Mouse (Mus musculus): ENCODE data around the gene Rab12. TPM values are rescaled to one million over a fixed set of nuclear protein-coding genes. Genes with fewer than 3 reads are reported as not detected.

Rab12 gene
- polyA plus RNA-seq, 1 experiment from 2014 or later, result 51.0 TPM

GRCm38 (mm10) chr17:66514288-66514995 is 5.1 kb downstream of the Rab12 start:
- H3K27me3 ChIP-seq (ENCODE audit: insufficient read depth, low read length), result no peaks in the 10 kb centered on the region
- TF ChIP-seq CTCF (IDR thresholded peaks at IDR 0.05; ENCODE audit: low read depth), result no peak
- H3K9me3 ChIP-seq (replicated peaks; ENCODE audit: low read length), result no peaks in the 10 kb centered on the region
- no peak overlapping the region for H3K9ac ChIP-seq (ENCODE audit: low read depth, low read length)
- 0 out of 2 replicates have a peak, but pooled peaks cover 9% of the 10 kb centered on the region for H3K4me1 ChIP-seq (replicated peaks; ENCODE audit: insufficient read depth, low read length)
- DNase-seq (ENCODE audit: low spot score) (no peak), ATAC-seq (replicated peaks; ENCODE audit: low FRiP score, low read depth) (no peak)
- 77% methylated on average over 10 of the region's 10 CpGs for WGBS
- no peak overlapping the region for H3K27ac ChIP-seq
- no peak overlapping the region for H3K4me3 ChIP-seq (replicated peaks; ENCODE audit: low read depth, low read length)
- no peaks in the 10 kb centered on the region for H3K36me3 ChIP-seq (ENCODE audit: insufficient read depth, low read length)
- H3K4me2 ChIP-seq (ENCODE audit: low read length), result no peak overlapping the region

GRCm38 (mm10) chr17:66512202-66512956 is 7.2 kb downstream of the Rab12 start:
- ATAC-seq (replicated peaks; ENCODE audit: low FRiP score, low read depth) (no peak), DNase-seq (ENCODE audit: low spot score) (no peak)
- no peaks in the 10 kb centered on the region for H3K36me3 ChIP-seq (ENCODE audit: insufficient read depth, low read length)
- TF ChIP-seq CTCF (IDR thresholded peaks at IDR 0.05; ENCODE audit: low read depth), result no peak
- no peak overlapping the region for H3K9ac ChIP-seq (ENCODE audit: low read depth, low read length)
- H3K27ac ChIP-seq, result no peak overlapping the region
- H3K27me3 ChIP-seq (ENCODE audit: insufficient read depth, low read length), result no peaks in the 10 kb centered on the region
- no peak overlapping the region for H3K4me3 ChIP-seq (replicated peaks; ENCODE audit: low read depth, low read length)
- H3K9me3 ChIP-seq (replicated peaks; ENCODE audit: low read length), result no peaks in the 10 kb centered on the region
- no peak overlapping the region for H3K4me2 ChIP-seq (ENCODE audit: low read length)
- 65% methylated on average over 15 of the region's 15 CpGs for WGBS
- H3K4me1 ChIP-seq (replicated peaks; ENCODE audit: insufficient read depth, low read length), result no peaks in the 10 kb centered on the region

GRCm38 (mm10) chr17:66510221-66510683 is 9.3 kb downstream of the Rab12 start:
- Histone ChIP-seq H3K27ac (peak overlapping the region; percentile 20; the same call in 1 of the 2 replicates), H3K36me3 (ENCODE audit: insufficient read depth, low read length) (0 out of 2 replicates have a peak, but pooled peaks cover 8% of the 10 kb centered on the region), H3K27me3 (ENCODE audit: insufficient read depth, low read length) (no peaks in the 10 kb centered on the region), H3K4me1 (replicated peaks; ENCODE audit: insufficient read depth, low read length) (no peaks in the 10 kb centered on the region), H3K9me3 (replicated peaks; ENCODE audit: low read length) (no peaks in the 10 kb centered on the region), H3K4me2 (ENCODE audit: low read length) (no peak overlapping the region), H3K9ac (ENCODE audit: low read depth, low read length) (no peak overlapping the region), H3K4me3 (replicated peaks; ENCODE audit: low read depth, low read length) (no peak overlapping the region)
- WGBS, result 27% methylated on average over 10 of the region's 10 CpGs
- TF ChIP-seq CTCF (IDR thresholded peaks at IDR 0.05; ENCODE audit: low read depth), result no peak
- DNase-seq (ENCODE audit: low spot score) (peak; percentile 33), ATAC-seq (replicated peaks; ENCODE audit: low FRiP score, low read depth) (0 out of 2 replicates have a peak, but pooled peaks have one; percentile 19)

- no peaks in the 10 kb centered on the region for H3K4me1 ChIP-seq (replicated peaks; ENCODE audit: insufficient read depth, low read length)
- H3K9ac ChIP-seq (ENCODE audit: low read depth, low read length), result no peak overlapping the region
- TF ChIP-seq CTCF (IDR thresholded peaks at IDR 0.05; ENCODE audit: low read depth), result no peak
- no peak overlapping the region for H3K4me3 ChIP-seq (replicated peaks; ENCODE audit: low read depth, low read length)
- 0 out of 2 replicates have a peak, but pooled peaks cover 17% of the 10 kb centered on the region for H3K36me3 ChIP-seq (ENCODE audit: insufficient read depth, low read length)
- ATAC-seq (replicated peaks; ENCODE audit: low FRiP score, low read depth) (peak; percentile 74), DNase-seq (ENCODE audit: low spot score) (peak; percentile 22)
- H3K27ac ChIP-seq, result no peak overlapping the region
- H3K9me3 ChIP-seq (replicated peaks; ENCODE audit: low read length), result no peaks in the 10 kb centered on the region
- no peak overlapping the region for H3K4me2 ChIP-seq (ENCODE audit: low read length)
- WGBS, result 79% methylated on average over 9 of the region's 9 CpGs
- H3K27me3 ChIP-seq (ENCODE audit: insufficient read depth, low read length), result no peaks in the 10 kb centered on the region
Observed at GRCm38 (mm10) chr17:66507049-66507954, 12.2 kb downstream of the Rab12 start.

GRCm38 (mm10) chr17:66504964-66505363 is 14.6 kb downstream of the Rab12 start:
- Histone ChIP-seq H3K9ac (ENCODE audit: low read depth, low read length) (no peak overlapping the region), H3K27ac (no peak overlapping the region), H3K9me3 (replicated peaks; ENCODE audit: low read length) (no peaks in the 10 kb centered on the region), H3K4me2 (ENCODE audit: low read length) (no peak overlapping the region), H3K36me3 (ENCODE audit: insufficient read depth, low read length) (peaks cover 21% of the 10 kb centered on the region; the same call in 1 of the 2 replicates), H3K27me3 (ENCODE audit: insufficient read depth, low read length) (no peaks in the 10 kb centered on the region), H3K4me3 (replicated peaks; ENCODE audit: low read depth, low read length) (no peak overlapping the region), H3K4me1 (replicated peaks; ENCODE audit: insufficient read depth, low read length) (no peaks in the 10 kb centered on the region)
- WGBS, result 86% methylated on average over 8 of the region's 8 CpGs
- DNase-seq (ENCODE audit: low spot score) (no peak), ATAC-seq (replicated peaks; ENCODE audit: low FRiP score, low read depth) (no peak)
- no peak for TF ChIP-seq CTCF (IDR thresholded peaks at IDR 0.05; ENCODE audit: low read depth)

Measured in kidney, postnatal 0 days (tissue).